ENCODE assay signal across 13 mouse cellular contexts in the genomic region with DNA sequence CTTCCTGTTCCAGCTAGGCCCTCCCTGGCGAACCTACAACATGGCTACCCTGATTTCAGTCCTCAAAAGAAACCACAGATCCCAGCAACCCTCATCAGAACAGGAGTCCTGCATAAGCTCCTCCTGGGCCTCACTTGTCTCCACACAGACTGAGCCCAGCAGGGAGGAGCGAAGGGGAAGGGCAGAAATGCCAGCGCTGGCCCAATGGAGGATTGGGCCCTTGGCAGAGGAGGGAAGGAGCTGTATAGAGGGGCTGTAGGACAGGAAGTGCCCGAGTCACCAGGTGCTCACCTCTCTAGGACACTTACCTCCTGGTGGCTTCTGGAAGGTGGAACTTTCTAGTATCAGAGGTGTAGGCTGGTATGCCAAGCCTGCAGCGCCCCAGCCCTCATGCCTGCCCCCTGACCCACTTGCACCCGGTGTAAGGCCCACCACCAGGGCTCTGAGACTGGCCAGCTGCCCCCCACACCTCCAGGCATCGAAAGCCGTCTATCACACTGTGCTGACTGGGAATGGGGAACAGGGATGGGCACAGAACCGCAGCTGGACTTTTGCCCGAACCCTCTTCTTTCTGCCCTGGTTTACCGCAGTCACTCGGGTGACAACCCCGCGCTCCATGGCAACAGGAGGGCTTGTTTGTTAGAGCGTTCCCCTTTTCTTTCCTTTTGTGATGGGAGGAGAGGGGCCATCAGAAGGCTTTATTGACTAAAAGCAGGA. TPM values are rescaled to one million over a fixed set of nuclear protein-coding genes. Genes with fewer than 3 reads are reported as not detected.
DNase-seq lines count a peak whose midpoint lies in the region; ATAC-seq lines count a peak whose summit lies in the region.
"Had no signal": no experiment of that assay in that cellular context is flagged by ENCODE, and none has a peak within 500 bp of the region (broad histone marks: within the 10 kb centered on the region; RNA-seq: fewer than 3 reads in every experiment).

No protein-coding gene starts in this region.

- H3K36me3 ChIP-seq in midbrain, embryonic 10.5 days, result no peaks in the 10 kb centered on the region
- no peaks in the 10 kb centered on the region for H3K36me3 ChIP-seq in midbrain, embryonic 11.5 days (ENCODE audit: control insufficient read depth, insufficient read depth, low read length)
- no peaks in the 10 kb centered on the region for H3K36me3 ChIP-seq in neural tube, embryonic 13.5 days
- H3K36me3 ChIP-seq: G1E; liver, embryonic 12.5 days had no signal

- WGBS in midbrain, embryonic 10.5 days, result 67% methylated on average over 15 of the region's 15 CpGs
- WGBS in midbrain, embryonic 11.5 days, result 61% methylated on average over 15 of the region's 15 CpGs
- 55% methylated on average over 15 of the region's 15 CpGs for WGBS in neural tube, embryonic 13.5 days

- H3K9ac ChIP-seq in midbrain, embryonic 11.5 days (ENCODE audit: low read length), result no peak overlapping the region
- peak overlapping the region; percentile 41 for H3K9ac ChIP-seq in neural tube, embryonic 13.5 days
- H3K9ac ChIP-seq: liver, embryonic 12.5 days had no signal

- H3K4me3 ChIP-seq in midbrain, embryonic 10.5 days, result no peak overlapping the region
- H3K4me3 ChIP-seq in midbrain, embryonic 11.5 days (ENCODE audit: low read depth, low read length), result no peak overlapping the region
- no peak overlapping the region for H3K4me3 ChIP-seq in neural tube, embryonic 13.5 days
- H3K4me3 ChIP-seq: liver, embryonic 12.5 days had no signal

- peaks cover 54% of the 10 kb centered on the region for H3K27me3 ChIP-seq in midbrain, embryonic 10.5 days (ENCODE audit: low read depth, poor library complexity, severe bottlenecking)
- H3K27me3 ChIP-seq in midbrain, embryonic 11.5 days (ENCODE audit: control insufficient read depth, insufficient read depth, low read length), result no peaks in the 10 kb centered on the region
- no peaks in the 10 kb centered on the region for H3K27me3 ChIP-seq in neural tube, embryonic 13.5 days

- H3K27ac ChIP-seq in midbrain, embryonic 10.5 days (replicated peaks), result peak overlapping the region; percentile 68
- H3K27ac ChIP-seq in midbrain, embryonic 11.5 days (ENCODE audit: low read depth, low read length), result no peak overlapping the region
- H3K27ac ChIP-seq in neural tube, embryonic 13.5 days (replicated peaks), result peak overlapping the region; percentile 71
- H3K27ac ChIP-seq: liver, embryonic 12.5 days; macrophage had no signal

- no peak for ATAC-seq in midbrain, embryonic 11.5 days (ENCODE audit: low FRiP score)
- ATAC-seq in granulocyte monocyte progenitor cell, adult 5-6 weeks (replicated peaks; ENCODE audit: poor library complexity, severe bottlenecking), result peak; percentile 36; the same call in 1 of the 2 replicates
- peak; percentile 25 for ATAC-seq in neural tube, embryonic 13.5 days (ENCODE audit: low read depth)
- no peak for ATAC-seq in megakaryocyte, adult 5-6 weeks (ENCODE audit: poor library complexity, severe bottlenecking)
- ATAC-seq: liver, embryonic 12.5 days had no signal

- no peaks in the 10 kb centered on the region for H3K9me3 ChIP-seq in midbrain, embryonic 10.5 days (replicated peaks)
- no peaks in the 10 kb centered on the region for H3K9me3 ChIP-seq in midbrain, embryonic 11.5 days (ENCODE audit: control insufficient read depth, low read length)
- H3K9me3 ChIP-seq in neural tube, embryonic 13.5 days, result no peaks in the 10 kb centered on the region
- H3K9me3 ChIP-seq: G1E; liver, embryonic 12.5 days had no signal

- peaks cover 80% of the 10 kb centered on the region for H3K4me1 ChIP-seq in midbrain, embryonic 10.5 days
- H3K4me1 ChIP-seq in midbrain, embryonic 11.5 days (ENCODE audit: control insufficient read depth, insufficient read depth, low read length), result peaks cover 34% of the 10 kb centered on the region
- H3K4me1 ChIP-seq in neural tube, embryonic 13.5 days (replicated peaks), result peaks cover 95% of the 10 kb centered on the region

- peak; percentile 73 for DNase-seq in cerebellum, adult 11-12 months
- DNase-seq in cerebellum, adult 11 months, result no peak
- DNase-seq in midbrain, embryonic 10.5 days (ENCODE audit: low spot score), result no peak
- DNase-seq in midbrain, embryonic 11.5 days (ENCODE audit: low spot score, missing footprints), result no peak
- no peak for DNase-seq in natural killer cell, adult 2 months (ENCODE audit: low spot score in 2 of 2)
- DNase-seq: kidney, adult 2 months had no signal

- no peak overlapping the region for H3K4me2 ChIP-seq in midbrain, embryonic 11.5 days
- no peak overlapping the region for H3K4me2 ChIP-seq in neural tube, embryonic 13.5 days
- H3K4me2 ChIP-seq: heart, embryonic 11.5 days; liver, embryonic 12.5 days had no signal

RNA-seq across cellular contexts. Expression of gene Coro2b, which starts 16.9 kb away (rescaled TPM):
- 12.8 and 16.2 TPM in 2 replicates for polyA plus RNA-seq in midbrain, embryonic 10.5 days (2016; fragmentation: Nextera tagmentation; extraction: Ambion mirVana)
- polyA plus RNA-seq in midbrain, embryonic 11.5 days (2014; fragmentation: Nextera tagmentation; extraction: Ambion mirVana), result 15.3 and 15.7 TPM in 2 replicates
- 2.0 TPM in 1 of 2 replicates, not detected in the other for total RNA-seq in granulocyte monocyte progenitor cell, adult 5-6 weeks (2014; fragmentation: Nextera tagmentation)
- not detected in 2 replicates for total RNA-seq in granulocyte monocyte progenitor cell, adult 5-6 weeks (2017)
- polyA plus RNA-seq in neural tube, embryonic 13.5 days (2015; fragmentation: Nextera tagmentation; extraction: Ambion mirVana), result 41.5 and 43.8 TPM in 2 replicates
- 0.11 and 0.18 TPM in 2 replicates for total RNA-seq in megakaryocyte, adult 5-6 weeks (2015)
- total RNA-seq in megakaryocyte, adult 5-6 weeks (2017), result 0.22 TPM in 1 of 2 replicates, not detected in the other
- polyA plus RNA-seq: G1E had no signal

Comparison
In these comparisons a context has a peak if more than half of its experiments do, and no peak if none do; other contexts are left out.
1. ATAC-seq: peak in granulocyte monocyte progenitor cell, adult 5-6 weeks (single experiment) and neural tube, embryonic 13.5 days (single experiment); none in midbrain, embryonic 11.5 days (single experiment) and megakaryocyte, adult 5-6 weeks (single experiment).